Mouse (Mus musculus) common myeloid progenitor, adult 5-6 weeks (primary cell): Measurements from ENCODE around the gene Usp37. TPM values are rescaled to one million over a fixed set of nuclear protein-coding genes. Genes with fewer than 3 reads are reported as not detected.

Source experiments
- ATAC-seq: replicated peaks from 2 replicates; pipeline ENCODE4 v1.8.0; 2016; ENCODE audit warnings: low read depth, mild to moderate bottlenecking, moderate TSS enrichment, inconsistent platforms; ENCODE audit not compliant: poor library complexity, severe bottlenecking
- total RNA-seq: library from RNA; stranded (forward); fragments of 200-1000, 187-1606 nt; gene quantifications from 2 replicates; pipeline ENCODE4 v1.2.3, GENCODE M21; 2017

Gene Usp37
- total RNA-seq, 1 experiment from 2014 or later, result 58.5 TPM

DNA sequence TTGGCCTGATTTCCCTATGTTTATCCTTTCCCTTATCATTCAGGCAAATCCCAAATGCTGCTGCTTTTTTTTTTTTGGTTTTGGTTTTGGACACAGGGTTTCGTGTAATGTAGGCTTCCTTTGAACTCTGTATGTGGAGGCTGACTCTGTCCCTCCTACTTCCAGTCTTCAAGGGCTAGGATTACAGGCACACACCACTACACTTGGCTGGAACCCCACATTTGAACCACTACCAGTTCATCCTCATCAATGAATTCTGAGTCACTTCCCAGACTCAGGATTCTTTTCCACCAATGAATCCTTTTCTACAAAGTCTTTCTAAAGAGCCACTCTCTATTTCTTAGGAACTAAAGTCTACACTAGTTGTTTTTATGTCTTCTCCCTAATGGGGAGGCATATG is 43.0 kb downstream of the Usp37 start:
- ATAC-seq, result no peak

DNA sequence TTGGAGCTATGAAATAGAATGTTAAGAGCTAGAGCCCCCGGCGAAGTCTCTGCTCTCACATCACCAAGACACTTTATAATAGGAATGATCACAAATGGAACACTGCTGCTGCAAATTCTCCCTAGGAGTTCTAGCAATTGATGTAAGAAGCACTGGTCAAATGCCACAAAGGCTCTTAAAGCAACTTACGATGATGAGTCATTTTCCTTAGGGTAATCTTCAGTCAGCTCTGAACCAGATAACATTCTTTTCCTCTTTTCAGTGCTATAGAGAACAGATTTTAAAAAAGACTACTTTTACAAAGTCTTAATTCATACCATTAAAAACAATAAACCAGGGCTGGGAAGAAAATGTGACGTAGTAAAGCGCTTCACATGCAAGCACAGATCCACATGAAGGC is 58.3 kb downstream of the Usp37 start:
- ATAC-seq, result no peak

DNA sequence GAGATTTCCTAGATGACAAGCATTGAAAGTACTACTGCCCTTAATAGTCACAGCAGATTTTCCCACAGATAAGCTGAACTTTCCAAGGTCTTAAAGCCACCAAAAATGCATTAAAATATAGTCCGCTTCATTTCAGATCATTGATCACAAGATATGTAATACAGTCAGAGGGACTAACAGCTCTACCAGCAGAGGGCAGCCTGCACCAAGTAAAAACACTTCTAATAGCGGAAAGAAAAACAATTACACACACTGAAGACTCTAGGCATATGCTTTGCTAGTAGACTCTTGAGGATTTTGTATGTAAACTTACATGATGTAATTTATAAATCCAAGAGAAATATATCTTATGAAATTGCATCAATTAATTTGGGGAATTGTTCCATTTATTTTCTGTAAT is 83.8 kb downstream of the Usp37 start:
- peak; percentile 50; the same call in 1 of the 2 replicates for ATAC-seq

DNA sequence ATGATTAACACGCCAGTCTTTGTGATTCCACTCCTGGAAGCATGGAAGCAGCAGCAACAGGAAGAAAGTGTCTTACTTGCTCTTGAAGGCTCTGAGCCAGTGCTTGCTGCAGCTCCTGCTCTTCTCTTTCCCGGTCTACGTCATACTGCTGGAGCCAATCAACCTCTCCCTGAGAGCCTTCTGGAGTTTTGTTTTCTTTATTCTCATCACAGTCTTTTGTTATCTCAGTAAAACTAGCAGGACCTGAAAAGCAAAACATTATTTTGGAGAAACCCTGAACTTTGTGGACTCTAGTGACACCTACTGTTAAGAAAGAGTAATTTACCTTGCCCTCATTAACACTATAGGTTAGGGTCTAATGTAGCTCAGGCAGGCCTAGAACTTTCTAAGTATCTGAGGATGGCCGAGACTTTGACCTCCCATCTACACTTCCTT is 91.5 kb downstream of the Usp37 start:
- ATAC-seq, result peak; percentile 87

DNA sequence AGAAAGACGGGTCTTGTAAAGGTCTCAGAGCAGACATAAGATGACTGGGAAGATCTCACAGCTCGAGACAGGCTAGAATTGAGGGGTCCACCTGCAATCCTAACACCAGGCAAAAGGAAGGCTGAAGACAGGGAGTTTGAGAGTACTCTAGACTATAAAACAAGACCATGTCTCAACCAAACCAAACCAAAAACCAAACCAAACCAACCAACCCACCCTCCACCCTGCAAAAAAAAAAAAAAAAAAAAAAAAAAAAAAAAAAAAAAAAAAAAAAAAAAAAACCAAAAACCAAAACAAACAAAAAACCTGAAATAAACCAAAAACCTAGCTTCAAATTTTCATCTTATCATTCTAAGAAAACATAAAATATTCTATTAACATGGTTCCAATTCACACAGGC is 99.5 kb downstream of the Usp37 start:
- no peak for ATAC-seq

- no peak for ATAC-seq
Observed at GRCm38 (mm10) chr1:74439166-74439876, 104.8 kb downstream of the Usp37 start.

DNA sequence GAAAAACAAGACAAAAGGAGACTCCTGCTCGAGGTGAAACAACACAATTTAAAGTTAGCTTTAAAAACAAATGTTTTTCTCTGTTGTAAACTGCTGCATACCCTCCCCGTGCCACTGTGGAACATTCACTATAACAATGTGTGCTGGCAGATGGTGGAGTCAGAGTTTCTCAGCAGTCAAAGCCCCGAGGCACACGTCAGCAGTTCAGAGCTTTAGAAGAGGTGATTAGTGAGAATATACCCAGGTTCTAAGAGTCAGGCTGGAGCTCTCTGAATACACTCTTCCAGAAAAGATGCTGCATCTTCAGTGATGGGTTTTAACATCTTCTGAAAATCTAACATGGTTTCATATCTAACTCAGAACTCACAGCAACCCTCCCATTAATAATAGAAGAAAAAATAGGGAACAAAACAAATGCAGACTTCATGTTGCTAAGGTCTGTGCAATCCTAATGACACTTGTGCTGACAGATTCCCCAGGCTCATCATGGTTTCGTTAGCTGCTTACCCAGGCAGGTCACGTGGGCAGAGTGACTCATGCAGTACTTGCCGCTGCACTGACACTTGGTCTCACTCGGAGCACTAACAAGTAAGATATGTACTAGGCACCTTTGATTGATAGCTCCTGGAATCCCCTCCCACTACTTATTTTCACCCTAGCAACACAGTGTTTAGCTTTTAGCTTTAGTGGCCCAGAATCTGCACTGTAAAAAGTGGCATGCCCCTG is 106.2 kb downstream of the Usp37 start:
- no peak for ATAC-seq

DNA sequence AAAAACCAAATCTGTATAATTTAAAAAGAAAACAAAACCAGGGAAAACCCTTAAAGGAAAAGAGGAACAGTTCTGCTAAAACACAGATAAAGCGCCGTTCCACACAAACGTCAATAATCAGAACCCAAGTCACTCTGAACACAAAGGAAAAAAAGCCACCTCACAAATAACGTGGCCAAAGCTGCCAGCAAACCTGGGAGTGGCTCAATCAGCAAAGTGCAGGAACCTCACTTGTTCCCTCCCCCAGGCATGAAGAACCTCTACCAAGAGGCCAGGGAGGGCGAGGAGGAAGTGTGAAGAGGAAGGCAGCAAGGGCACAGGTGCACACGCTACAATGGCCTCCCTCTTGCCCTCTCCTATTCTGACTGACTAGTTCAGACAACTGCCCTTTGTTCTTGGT is 108.5 kb downstream of the Usp37 start:
- peak; percentile 67 for ATAC-seq

DNA sequence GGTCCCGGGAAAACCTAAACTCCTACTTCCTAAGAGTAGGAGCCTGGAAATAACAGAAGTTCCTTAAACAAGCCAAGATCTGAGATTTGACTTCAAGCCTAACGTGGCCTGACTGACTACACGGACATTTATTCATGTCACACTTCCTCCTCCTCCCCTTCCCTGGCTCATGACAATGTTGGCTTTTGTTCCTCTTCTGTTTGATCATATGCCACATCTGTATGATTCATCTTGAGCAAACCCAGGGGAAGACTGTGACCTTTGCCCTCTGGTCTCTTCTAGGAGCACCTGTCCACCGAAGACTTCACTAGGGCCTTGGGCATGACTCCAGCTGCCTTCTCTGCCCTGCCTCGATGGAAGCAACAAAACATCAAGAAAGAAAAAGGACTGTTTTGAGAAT is 109.5 kb downstream of the Usp37 start:
- 0 out of 2 replicates have a peak, but pooled peaks have one; percentile 10 for ATAC-seq

- no peak for ATAC-seq
Observed at GRCm38 (mm10) chr1:74433220-74433619, 110.9 kb downstream of the Usp37 start.

DNA sequence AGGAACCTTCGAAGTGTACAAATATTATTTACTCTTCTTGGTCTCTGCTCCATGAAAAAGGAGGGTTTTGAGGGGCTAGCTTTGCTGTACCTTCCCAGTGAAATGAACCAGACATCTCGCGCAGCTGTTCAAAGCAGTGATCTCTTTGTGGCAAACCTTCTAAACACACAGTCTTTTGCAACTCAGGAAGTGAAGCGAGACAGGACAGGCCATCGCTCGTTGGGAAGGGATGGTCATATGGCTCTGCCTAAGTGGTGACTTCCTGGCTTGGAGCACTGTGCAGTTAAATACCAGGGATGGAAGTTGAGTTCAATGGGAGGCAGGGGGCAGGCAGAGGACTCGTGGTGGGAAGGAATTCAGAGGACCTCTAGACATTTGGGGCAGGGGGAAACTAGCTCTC is 118.2 kb downstream of the Usp37 start:
- peak; percentile 33; the same call in 1 of the 2 replicates for ATAC-seq

DNA sequence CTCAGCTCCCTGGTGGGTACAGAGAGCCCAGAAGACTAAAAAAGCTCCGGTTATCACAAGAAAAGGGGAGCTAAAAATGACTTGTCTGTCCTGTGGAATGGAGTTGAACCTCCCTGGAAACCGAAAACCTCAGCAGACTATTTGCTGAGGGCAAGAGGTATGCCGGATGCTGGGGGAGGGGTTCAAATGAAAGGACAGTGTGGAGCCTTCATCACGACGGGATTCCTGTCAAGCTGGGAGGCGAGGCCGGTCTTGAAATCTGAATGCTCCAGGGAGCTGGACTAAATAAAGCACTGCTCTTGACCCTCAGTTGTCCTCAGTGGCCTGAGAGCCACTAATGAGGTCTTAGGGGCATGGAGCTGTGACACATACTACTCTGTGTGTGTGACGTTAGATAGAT is 120.9 kb downstream of the Usp37 start:
- ATAC-seq, result no peak

GRCm38 (mm10) chr1:74419440-74419794 is 124.7 kb downstream of the Usp37 start:
- no peak for ATAC-seq

DNA sequence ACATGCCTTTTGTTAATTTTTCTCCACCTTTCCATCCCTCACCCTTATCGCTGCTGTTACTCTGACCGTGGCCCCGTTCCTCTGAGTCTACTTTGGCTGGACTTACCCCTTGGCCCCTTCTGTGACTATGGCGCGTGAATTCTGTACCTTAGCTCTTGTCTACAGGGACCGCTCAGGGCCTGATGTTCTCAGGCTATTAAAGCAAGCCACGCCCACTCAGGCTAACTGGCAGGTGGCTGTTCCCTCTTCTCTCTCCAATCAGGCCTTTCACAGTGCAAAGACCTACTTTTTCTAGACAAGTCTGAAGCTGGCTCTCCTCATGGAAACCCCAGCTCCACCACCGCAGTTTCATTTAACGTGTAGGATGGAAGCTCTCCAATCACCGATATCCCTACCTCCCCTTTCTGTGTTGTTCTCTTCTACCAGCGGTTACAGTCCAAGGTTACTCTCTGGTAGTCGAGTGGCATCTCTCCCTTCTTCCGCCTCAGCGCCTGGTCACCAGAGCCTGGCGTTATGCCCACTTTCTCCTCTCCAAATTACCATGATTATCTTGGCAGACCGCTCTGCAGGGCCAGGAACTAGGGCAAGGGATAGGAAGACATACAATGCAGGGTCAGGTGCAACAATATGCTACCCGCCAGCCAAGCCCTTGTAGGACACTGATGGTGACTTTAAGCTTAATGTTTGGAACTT is 125.2 kb downstream of the Usp37 start:
- ATAC-seq, result no peak

- peak; percentile 82 for ATAC-seq
Observed at GRCm38 (mm10) chr1:74415143-74415542, 128.9 kb downstream of the Usp37 start.

- ATAC-seq, result no peak
Observed at GRCm38 (mm10) chr1:74412711-74413110, 131.4 kb downstream of the Usp37 start.

GRCm38 (mm10) chr1:74411753-74412325 is 132.2 kb downstream of the Usp37 start:
- ATAC-seq, result no peak

- no peak for ATAC-seq
Observed at GRCm38 (mm10) chr1:74408589-74409504, 135.2 kb downstream of the Usp37 start, which contains the start of gene Vil1. Gene Vil1, plus strand, starts transcription at chr1:74409376.

DNA sequence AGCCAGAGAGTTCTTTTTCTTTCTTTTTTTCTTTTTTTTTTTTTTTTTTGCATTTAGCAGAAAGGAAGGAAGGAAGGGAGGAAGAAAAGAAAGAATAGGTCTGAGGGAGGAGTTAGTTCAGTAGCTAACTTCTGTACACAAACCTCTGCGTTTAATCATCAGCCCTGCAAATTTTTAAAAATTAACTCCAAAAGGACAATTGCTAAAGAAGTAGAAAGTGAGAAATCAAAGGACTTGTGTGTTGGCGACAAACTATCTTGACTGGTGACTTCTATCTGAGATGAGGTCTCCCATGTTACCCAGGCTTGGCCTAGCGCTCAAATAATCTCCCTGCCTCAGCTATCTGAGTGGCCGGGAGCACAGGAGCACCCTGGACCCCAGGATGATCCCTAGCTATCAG is 139.9 kb downstream of the Usp37 start:
- no peak for ATAC-seq
